Mouse (Mus musculus): ENCODE results near the gene Pip5k1b. TPM values are rescaled to one million over a fixed set of nuclear protein-coding genes. Genes with fewer than 3 reads are reported as not detected.
A peak's percentile ranks its signal among the peaks of the same experiment; 100 is the strongest.

Pip5k1b gene
- total RNA-seq, 2 experiments from 2014 or later = 68.7 to 78.5 TPM

DNA sequence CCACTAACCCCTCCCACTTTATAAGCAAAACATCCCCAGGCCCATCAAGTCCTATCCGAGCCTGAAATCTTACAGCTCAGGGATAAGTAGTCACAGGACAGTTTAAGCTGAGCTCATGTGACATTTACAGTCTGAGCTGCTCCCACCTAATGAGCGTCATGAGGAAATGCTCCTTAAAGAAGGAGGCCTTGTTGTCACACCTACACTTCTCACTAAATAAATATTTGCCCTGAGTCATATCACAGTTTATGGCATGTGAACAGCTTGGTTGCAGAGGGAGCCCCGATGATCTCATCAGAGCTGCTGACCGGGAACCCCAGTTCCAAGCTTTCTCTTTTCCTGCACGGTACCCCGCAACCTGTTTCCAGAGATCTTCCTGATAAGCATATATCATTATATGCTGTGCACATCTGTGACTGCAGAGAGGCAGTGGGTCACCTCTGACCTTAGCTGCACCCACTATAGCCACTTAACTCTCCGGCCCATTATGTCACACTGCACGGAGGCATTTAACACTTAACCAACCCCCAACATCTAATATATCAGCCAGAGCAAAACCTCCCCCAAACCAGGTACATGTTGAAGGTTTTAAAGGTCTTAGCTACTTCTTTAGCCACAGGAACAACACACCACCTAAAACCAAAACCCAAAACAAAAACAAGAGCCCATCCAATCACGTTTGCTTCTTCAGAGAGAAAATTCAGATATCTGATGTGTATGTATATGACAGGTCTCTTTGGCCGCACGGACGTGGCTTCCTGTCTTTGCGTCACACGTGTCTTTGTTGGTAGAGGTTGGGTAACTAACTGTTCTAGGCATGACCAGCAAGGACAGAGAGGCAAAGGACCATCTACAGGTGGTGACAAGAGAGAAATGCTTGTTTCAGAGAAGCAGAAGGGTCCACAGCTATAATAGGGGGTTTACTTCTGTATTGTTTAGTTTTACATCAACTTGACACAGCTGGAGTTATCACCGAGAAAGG, 40.7 kb downstream of the Pip5k1b start:
- DNase-seq = no peak

DNA sequence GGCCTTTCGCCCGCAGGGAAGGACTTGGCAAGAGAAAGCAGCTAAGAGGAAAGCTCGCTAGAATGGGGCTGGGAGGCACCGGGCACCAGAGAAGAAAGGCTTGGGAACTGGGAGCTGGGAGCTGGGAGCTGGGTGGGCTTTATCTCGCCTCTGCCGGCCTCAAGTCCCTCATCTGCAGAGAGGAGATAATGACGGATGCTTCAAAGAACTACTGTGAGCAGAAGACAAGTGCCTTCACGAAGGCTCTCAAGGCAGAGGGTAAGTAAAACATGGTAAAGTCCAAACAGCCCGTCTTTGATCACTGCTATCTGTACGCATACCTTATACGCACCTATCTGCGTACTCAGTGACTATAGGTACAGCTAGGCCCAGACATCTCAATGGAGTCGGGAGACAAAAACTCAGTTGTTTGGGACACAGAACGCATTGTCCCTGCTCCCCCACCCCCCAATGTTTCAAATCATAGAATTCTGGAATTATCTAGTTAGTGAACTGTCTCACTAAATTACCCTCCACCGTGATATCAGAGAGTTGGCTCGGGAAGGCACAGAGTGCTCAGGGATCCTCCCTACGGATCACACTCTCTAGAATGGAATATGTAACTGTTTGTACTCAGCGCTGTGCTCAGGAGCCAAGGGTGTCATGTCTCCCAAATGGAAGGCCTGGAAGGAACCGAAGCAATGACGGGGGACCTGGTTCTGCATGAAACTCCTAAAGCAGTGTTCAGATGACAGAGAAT, 42.4 kb downstream of the Pip5k1b start:
- no peak for DNase-seq

DNA sequence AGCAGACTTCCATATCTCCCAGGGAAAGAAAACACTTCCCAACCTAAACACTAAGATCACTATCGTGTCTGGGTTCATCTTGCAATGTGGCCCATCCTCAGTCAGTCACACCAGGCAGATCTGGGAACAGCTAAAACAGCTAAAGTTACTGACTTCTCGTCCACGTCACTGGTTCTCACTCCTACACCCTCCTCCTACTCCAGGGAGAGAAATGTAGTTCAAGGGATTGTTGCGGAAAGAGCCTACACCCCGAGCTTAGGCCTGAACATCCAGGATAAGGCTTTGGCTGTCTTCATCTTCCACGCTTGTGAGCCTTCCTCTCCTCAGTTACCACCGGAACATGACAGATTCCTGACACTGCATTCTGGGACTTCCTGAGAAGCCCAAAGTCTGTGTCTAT, 43.7 kb downstream of the Pip5k1b start:
- DNase-seq = no peak

DNA sequence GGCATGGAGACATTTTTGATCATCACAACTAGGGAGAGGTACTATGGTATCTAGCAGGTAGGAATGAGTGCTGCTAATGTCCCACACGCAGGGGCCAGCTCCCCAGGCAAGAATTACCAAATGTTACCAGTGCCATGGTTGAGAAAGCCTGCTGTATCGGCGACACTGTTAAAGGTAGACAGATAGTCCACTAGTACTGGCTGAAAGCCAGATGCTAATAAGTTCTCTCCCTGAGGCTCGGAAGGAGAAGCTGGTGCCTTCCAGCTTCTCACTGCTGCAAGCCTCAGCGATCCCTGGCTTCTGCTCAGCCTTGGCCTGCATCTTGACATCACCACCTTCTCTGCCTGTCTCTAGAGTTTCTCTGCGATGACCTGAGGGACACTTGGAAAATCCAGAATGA, 46.3 kb downstream of the Pip5k1b start:
- no peak for DNase-seq

DNA sequence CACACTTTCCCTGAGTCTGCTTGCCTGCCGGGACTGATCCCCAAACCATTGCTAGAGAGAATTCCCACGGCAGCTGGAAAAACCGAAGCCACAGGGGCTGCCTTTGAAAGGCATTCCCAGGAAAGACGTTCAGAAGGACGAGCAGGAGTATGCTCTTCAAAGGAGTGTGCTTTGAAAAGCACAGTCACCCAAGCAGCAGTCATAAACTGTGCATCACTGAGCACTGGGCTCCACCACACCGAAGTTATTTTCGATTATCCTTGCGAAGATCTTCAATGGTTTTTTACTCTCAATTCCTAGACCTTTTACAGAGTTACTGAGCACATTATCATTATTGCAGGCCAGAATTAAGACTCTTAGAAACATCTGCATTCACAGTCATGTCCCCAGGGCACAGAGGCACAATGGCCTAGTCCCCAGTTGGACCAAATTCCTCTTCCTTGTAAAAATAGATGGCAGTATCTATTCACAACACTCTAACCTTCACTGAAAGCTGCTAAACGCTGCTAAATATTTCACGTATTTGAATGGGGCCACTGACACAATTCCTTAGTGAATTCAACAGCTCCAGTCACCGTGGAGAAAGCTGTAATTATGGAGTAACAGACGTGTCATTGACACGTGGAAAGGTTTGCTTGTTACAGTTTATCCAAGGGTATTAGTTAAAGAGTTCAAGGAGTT, 47.4 kb downstream of the Pip5k1b start:
- no peak for DNase-seq

DNA sequence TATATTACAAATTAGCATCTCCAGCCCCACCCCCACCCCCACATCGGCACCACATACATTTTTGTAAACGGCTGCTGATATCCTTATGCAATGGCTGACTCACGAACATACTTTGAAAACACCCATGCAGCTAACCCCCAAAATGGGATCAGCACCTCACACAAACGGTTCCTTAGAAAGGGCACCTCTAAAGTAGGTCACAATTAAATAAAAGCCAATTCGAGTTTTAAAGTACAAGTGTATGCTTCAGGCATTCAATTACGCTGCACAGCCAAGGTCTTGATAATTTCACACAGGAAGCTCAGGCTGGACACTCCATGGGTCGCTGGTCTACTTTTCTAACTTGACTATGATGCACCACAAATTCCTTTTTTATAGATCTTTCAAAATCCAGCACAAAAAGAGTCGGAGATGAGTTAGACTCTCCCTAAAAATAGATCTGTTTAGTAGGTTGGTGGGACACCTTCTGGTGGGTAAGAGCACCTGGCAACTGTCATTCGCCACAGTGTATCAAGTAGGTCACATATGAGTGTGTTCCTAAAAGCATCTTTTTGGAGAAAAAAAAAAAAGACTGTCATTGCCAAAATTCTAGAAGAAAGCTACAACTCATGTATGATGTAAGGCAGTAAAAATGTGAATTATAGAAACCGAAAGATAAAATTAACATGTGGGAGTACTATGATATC, 52.8 kb downstream of the Pip5k1b start:
- no peak for DNase-seq

DNA sequence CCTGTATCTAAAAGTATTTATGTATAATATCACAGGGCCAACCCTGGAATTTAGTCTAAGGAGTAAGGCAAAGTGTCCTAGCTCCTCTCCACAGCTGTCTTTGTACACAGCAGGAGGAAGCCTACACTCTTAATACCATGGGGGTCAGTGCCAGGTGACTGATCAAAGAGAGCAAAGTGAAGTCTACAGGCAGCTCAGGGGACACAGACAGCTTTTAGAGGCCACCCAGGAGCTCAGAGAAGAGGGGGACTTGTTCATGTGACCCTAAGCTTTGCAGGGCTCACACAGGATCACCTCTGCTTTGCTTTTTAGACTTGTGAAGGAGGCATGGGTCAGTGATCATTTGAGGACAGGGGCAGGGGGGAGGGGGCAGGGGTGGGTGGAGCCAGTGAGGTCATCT, 54.1 kb downstream of the Pip5k1b start:
- DNase-seq = no peak

DNA sequence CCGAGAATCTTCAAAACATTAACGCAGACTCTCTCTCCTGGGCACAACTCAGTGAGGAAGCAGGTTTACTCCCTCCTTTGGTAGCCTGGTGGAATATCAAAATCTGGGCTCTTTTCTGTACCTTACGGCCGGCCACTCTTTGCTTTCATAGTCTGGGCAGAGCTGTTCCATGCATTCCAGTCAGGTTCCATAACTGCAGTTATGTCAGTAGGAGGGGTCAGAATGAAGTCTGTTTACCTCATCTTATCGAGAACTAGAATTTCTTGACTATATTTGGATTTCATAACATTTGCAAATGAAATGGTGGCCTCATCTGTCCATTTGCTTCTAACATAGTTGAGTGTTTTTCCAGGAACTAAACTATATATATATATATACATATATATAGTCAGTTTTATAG, 55.2 kb downstream of the Pip5k1b start:
- no peak for DNase-seq

DNA sequence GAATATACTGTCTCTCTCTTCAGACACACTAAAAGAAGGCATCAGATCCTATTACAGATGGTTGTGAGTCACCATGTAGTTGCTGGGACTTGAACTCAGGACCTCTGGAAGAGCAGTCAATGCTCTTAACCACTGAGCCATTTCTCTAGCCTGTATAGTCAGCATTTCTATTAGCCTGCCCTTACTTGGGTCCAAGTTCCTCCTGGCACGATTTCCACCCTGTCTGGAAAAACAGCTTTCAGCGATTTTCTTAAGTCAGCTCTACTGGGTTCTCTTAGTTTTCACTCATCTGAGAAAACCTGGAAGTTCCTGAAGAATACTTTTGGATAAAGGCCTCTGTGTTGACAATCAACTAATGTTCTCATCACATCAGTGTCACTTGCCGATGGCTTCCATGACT, 56.4 kb downstream of the Pip5k1b start:
- DNase-seq = no peak

DNA sequence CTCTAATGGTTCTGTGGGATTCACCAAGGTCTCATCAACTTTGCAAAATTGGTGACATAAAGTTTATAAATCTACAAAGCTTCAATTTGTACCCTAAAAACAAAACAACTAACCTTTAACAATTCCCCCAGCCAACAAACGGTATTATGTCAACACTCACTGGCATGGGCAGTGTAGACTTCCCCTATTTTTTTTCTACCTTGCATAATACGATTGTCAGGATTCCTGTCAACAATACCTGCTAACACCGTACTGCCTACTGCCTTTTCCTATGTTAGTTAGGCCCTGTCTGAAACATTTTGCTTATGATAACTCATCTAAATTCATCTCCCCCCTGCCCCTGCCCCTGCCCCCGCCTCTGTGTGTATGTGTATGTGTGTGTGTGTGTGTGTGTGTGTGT, 61.8 kb downstream of the Pip5k1b start:
- DNase-seq = no peak

DNA sequence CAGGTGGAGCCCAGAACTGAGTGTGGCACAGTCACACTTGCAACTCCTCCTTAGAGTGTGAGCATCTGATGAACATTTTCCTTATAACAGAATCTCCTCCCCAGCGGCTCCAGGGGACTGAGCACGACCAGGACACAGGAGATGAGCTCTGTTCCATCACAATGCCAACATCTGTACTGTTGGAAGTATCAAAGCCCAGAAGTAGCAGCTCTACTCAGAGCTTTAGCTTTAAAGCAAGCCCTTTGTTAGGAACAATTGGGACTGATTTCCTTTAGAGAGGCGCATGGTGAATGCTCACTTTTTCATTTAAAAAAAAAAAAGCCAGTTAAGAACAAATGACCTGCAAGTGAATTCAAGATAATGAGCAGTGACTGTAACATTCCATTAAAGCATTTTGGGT, 63.8 kb downstream of the Pip5k1b start:
- no peak for DNase-seq

DNA sequence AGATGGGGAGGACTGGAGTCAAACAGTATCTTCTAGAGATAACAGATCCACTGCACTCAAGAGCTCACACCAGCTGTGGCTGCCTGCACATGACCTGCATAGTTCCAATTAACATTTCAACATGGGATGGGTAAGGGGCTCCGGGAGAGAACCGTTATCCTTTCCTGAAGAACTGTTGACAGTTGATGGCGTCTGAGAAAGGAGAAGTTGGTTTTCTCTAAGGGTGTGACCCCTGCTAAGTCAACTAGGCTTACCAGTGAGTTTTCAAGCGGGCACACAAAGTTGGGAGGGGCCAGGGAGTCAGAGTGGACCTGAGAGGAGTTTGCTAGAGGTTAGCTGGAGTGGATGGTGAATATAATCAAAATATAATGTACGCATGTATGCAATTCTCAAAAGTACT, 65.4 kb downstream of the Pip5k1b start:
- DNase-seq = no peak

DNA sequence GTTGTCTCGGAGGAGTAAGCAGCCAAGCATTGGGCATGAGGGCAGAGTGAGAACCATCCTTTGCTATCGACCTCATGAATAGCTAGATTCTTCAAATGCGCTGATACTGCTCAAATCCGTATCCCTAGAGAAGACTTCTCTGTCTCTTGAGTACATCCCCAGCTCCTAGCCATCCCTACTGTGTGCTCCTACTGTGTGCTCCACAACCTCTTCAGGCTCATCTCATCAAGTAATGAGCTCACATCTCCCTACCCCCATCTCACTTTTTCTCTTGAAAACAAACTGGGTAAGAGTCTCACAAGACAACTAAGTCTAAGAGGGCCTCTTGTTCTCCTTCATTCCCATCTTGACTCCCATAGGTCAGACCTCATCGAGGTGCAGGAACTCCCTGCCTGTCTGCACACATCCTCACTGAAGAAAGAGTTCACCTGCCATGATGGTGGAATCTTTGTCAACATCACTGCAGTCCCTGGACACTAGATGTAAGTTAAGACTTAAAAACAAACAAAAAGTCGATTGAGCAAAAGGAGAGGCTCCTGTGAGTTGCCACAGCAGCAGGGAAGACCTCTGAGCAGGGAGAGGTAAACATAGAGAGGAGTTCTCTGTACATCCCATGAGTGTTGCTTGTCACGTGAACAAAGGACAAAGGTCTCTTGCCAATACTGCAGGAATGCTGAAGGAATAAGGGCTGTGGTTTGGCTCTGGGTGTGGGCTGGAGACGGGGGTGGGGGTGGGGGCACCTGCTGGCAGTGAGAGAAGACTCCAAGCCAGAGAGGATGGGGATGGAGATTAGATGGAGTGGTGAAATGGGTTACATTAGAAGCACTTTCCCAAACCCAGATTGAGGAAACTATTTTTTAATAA, 69.0 kb downstream of the Pip5k1b start:
- no peak for DNase-seq

DNA sequence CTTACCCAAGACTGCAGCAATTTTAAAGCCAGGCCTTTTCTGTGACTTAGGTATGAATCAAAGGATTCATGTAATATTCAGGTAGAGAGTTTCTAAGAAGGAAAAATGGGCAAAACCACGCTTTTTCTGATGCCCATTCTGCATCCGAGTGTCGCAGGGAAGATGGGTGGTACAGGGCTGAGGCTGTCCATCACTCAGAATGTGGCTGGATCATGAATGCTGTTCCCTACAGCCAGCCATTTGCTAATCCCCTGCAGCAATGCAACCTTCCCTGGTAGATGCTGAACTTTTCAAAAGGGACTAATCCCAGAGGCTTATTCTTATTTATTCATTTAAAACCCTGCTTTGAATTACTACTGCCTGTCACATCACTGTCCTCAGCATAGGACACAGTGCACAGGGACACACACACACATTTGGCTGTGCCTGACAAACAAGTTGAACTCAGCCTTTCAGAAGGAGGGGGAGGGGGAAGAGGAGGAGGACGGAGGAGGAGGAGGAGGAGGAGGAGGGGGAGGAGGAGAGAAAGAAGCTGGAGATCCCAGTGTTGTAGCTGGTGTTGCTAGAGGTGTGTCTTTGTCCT, 71.0 kb downstream of the Pip5k1b start:
- DNase-seq = no peak

DNA sequence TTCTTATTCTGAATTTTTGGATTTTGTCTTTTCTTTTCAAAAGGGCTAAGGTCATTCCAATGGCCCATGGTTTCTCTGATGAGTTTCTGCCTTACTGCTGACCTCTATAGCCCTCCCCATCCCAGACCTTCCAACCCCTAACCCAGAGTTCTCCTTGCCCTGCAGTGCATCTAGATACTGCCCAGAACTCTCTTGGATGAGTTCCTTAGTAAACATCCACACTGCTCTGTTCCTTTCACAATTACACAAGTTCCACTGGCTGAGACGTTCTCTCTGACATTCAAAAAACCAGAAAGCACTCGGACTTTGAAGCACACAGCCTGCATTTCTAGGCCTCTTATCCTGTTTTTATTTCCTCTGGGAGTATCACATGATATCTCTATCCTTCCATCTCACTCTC, 74.8 kb downstream of the Pip5k1b start:
- no peak for DNase-seq

DNA sequence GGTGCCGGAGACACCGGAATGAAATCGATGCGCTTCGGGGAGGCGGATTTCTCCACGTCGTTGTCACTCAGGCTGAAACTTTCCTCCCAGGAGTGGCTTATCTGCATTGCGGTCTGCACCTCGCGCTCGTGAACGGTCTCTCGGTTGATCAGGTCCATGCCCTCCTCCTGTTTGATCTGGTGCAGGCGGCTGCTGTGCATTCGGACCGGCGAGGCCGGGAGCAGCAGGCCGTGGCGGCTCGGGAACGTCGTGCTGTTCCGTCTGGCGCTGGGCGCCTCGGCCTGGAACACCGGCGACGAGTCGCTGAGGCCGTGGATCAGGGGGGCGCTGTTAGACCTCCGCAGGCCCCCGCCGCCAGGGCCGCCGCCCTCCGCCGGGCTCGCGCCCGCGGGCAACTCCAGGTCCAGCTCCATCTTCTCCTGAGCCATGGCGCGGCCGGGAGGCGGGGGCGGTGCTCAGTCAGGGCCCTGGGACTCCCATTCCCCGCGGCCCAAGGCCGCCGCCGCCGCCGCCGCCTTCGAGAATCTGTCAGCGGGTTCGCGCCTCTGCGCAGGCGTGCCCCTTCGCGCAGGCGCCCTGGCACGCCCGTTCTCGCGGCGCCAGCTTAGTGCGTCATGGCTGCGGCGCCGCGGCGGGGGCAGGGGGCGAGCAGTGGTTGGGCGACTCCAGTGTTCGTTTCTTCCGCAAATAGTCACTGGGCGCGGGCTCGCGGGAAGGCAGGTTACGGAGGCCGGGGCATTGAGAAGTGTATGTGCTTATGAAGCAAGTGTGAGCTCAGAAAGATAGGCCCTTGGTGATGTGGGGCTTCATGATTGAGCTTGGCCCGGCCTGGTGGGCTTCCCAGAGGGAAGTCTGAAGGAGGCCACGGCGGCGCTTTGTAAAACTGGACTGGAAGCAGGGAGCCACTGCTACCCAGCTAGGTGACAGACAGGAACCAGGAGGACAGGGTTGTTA, 78.5 kb downstream of the Pip5k1b start, which contains the start of gene Fam122a:
Fam122a (minus strand) TSS at position 428 of the 954 bp plus-strand sequence.
- DNase-seq = peak; percentile 88 to 90

DNA sequence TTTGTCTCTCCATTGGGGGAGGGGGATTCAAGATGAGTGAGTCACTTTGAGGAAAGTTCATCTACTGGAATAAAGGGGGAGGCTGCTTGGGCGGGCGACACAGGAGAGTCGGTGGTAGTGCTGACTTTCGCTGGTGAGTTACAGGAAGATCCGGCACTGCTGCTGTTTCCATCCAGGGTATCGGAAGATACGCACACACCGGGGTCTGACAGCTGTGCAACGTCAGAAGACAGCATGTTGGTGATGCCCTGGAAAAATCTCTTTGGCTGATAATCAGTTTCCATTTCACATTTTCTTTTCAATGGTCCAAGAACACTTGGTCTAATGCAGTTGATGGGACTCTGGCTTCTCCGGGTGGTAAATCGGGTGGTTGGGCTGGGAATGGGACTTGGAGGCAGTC, 79.2 kb downstream of the Pip5k1b start:
- no peak for DNase-seq

DNA sequence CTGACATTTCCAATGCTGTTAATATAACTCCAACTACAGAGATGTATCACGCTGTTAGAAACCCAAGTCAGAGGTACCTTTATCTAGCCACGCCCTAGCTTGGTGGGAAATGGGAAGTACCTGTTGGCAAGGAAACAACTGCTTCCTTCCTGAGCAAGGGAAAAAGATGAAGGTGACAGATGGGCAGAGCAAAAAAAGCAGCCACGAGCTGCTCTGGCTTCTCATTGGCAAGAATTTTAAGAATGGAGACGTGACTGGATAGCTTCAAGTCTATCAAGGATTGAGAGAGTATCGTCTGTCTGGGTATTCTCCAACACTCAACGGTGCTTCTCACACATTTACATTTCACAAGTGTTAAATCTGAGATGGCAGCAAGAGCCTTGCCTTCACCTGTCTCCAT, 80.4 kb downstream of the Pip5k1b start:
- no peak for DNase-seq

DNA sequence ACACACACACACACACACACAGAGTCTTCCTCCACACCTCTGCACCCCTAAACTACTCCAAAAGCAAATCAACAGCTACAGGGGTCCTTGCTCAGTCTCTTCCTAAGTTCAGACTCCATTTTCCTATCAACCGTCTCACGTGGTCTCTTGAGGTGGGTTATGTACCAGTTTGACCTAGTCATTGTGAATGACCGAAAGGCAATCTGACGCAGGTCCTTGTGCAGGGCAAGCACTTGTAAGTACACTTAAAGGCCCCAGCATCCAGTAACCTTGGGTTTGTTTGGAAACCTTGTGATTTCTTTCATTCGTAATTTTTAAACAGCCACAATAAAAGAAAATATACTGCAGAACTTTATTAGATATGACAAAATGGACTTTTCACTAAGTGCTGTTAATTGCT, 83.2 kb downstream of the Pip5k1b start:
- no peak for DNase-seq

DNA sequence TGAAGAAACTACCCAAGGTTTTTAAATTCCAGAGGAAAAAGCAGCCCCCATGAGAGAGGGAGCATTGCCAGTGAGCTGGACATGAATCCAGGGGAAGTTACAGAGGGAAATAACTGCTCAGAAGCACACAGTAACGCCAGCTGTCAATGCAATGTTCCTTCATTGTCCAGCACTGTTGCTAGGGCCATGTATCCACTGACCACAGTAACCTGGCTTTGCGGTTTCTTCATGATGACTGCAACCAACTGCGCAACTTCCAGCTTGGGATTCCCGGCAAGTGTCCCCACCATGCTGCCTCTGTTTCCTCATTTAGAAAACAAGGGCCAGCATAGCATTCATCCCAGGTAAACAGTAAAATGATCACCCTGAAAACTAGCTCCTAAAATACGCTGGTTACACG, 84.1 kb downstream of the Pip5k1b start:
- DNase-seq = no peak

Data from layer of hippocampus, postnatal 36 days (tissue).